10 mouse cellular contexts compared by ENCODE assay signal in the genomic region with DNA sequence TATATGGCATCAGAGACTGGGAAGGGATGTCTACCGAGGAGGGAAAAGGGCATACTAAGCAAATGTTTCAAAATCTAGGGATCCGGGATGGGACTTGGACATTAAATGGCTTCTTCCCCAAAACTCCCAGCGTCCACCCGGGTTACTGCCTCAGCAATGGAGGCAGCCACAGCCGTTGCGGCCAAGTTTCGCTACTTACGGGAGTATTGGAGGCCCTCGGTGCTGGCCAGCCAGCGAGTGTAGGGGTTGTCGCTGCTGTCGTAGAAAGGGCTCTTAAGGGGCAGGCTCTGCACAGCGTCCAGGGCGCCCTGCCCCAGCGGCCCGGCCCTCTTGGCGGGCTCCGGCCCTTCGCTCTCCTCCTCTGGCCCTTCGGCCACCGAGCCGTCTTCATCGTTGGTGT. TPM values are rescaled to one million over a fixed set of nuclear protein-coding genes. Genes with fewer than 3 reads are reported as not detected.
DNase-seq lines count a peak whose midpoint lies in the region; ATAC-seq and TF ChIP-seq lines count a peak whose summit lies in the region.
"Had no signal": no experiment of that assay in that cellular context is flagged by ENCODE, and none has a peak within 500 bp of the region (broad histone marks: within the 10 kb centered on the region; RNA-seq: fewer than 3 reads in every experiment).

No protein-coding gene starts in this region.

- H3K27ac ChIP-seq in heart, embryonic 10.5 days = no peak overlapping the region
- no peak overlapping the region for H3K27ac ChIP-seq in heart, postnatal 0 days (ENCODE audit: low read depth)
- H3K27ac ChIP-seq in midbrain, embryonic 14.5 days (replicated peaks; ENCODE audit: low read depth, low read length) = peak overlapping the region; percentile 46

- no peak overlapping the region for H3K9ac ChIP-seq in heart, postnatal 0 days (replicated peaks; ENCODE audit: low read depth, low read length)
- H3K9ac ChIP-seq in midbrain, embryonic 14.5 days (replicated peaks; ENCODE audit: low read length) = no peak overlapping the region; the same call in 1 of the 2 replicates

- peaks cover 33% of the 10 kb centered on the region for H3K4me1 ChIP-seq in heart, embryonic 10.5 days
- 0 out of 2 replicates have a peak, but pooled peaks cover 6% of the 10 kb centered on the region for H3K4me1 ChIP-seq in heart, postnatal 0 days (ENCODE audit: control insufficient read depth, insufficient read depth)
- H3K4me1 ChIP-seq in midbrain, embryonic 14.5 days (ENCODE audit: control insufficient read depth, insufficient read depth, low read length) = peaks cover 11% of the 10 kb centered on the region; the same call in 1 of the 2 replicates

- WGBS in heart, embryonic 10.5 days = 0% methylated on average over 23 of the region's 23 CpGs
- 0% methylated on average over 23 of the region's 23 CpGs for WGBS in heart, postnatal 0 days
- 1% methylated on average over 23 of the region's 23 CpGs for WGBS in midbrain, embryonic 14.5 days

- no peak for DNase-seq in heart, embryonic 10.5 days (ENCODE audit: low spot score)
- no peak for DNase-seq in heart, adult 18-20 months
- DNase-seq in ZHBTc4 (ENCODE audit: low read depth, low spot score) = peak; percentile 43
- DNase-seq in heart, postnatal 0 days (ENCODE audit: low spot score) = no peak
- peak; percentile 50 for DNase-seq in midbrain, embryonic 14.5 days
- no peak for DNase-seq in urinary bladder, postnatal 4 days (ENCODE audit: low spot score in 2 of 2)
- DNase-seq in urinary bladder, postnatal 10 days (ENCODE audit: low spot score) = no peak

- no peaks in the 10 kb centered on the region for H3K9me3 ChIP-seq in heart, embryonic 10.5 days
- no peaks in the 10 kb centered on the region for H3K9me3 ChIP-seq in heart, postnatal 0 days (replicated peaks; ENCODE audit: control insufficient read depth, low read length)
- no peaks in the 10 kb centered on the region for H3K9me3 ChIP-seq in midbrain, embryonic 14.5 days (ENCODE audit: control insufficient read depth, low read length)

- no peaks in the 10 kb centered on the region for H3K36me3 ChIP-seq in heart, embryonic 10.5 days
- H3K36me3 ChIP-seq in heart, postnatal 0 days (replicated peaks; ENCODE audit: control insufficient read depth, insufficient read depth, low read length) = no peaks in the 10 kb centered on the region
- no peaks in the 10 kb centered on the region for H3K36me3 ChIP-seq in midbrain, embryonic 14.5 days (ENCODE audit: control insufficient read depth, insufficient read depth, low read length)

- no peak for TF ChIP-seq EP300 in heart, postnatal 0 days (IDR thresholded peaks at IDR 0.05; ENCODE audit: low read depth)

- peak overlapping the region; percentile 50 for H3K4me2 ChIP-seq in heart, postnatal 0 days (ENCODE audit: low read depth, low read length)
- 0 out of 2 replicates have a peak overlapping the region, but pooled peaks have one; percentile 3 for H3K4me2 ChIP-seq in midbrain, embryonic 14.5 days (ENCODE audit: low read length)

- ATAC-seq in heart, postnatal 0 days (ENCODE audit: insufficient read depth, low read depth) = no peak
- ATAC-seq in midbrain, embryonic 14.5 days (ENCODE audit: low FRiP score, low TSS enrichment) = no peak
- ATAC-seq in cerebellum, adult (ENCODE audit: insufficient number of reproducible peaks, low FRiP score, low TSS enrichment) = no peak

- peak overlapping the region; percentile 46 for H3K4me3 ChIP-seq in heart, embryonic 10.5 days
- peak overlapping the region; percentile 38 for H3K4me3 ChIP-seq in heart, postnatal 0 days (ENCODE audit: low read depth, low read length)
- H3K4me3 ChIP-seq in midbrain, embryonic 14.5 days (replicated peaks; ENCODE audit: low read depth, low read length) = peak overlapping the region; percentile 12

- no peak for TF ChIP-seq CTCF in heart, postnatal 0 days (IDR thresholded peaks at IDR 0.05; ENCODE audit: low read depth)

- H3K27me3 ChIP-seq in heart, embryonic 10.5 days (ENCODE audit: insufficient read depth, poor library complexity, severe bottlenecking) = peaks cover 98% of the 10 kb centered on the region
- H3K27me3 ChIP-seq in heart, postnatal 0 days (ENCODE audit: control insufficient read depth, insufficient read depth, low read length) = peaks cover 98% of the 10 kb centered on the region
- H3K27me3 ChIP-seq in midbrain, embryonic 14.5 days (ENCODE audit: control insufficient read depth, insufficient read depth, low read length) = peaks cover 93% of the 10 kb centered on the region

RNA-seq across cellular contexts. Expression of a gene that starts 8.5 kb away (rescaled TPM):
- 0.08 TPM in 1 of 2 replicates, not detected in the other for polyA plus RNA-seq in heart, embryonic 10.5 days (2016; fragmentation: Nextera tagmentation; extraction: Ambion mirVana)
- not detected for total RNA-seq in heart, adult 18-20 months (2021)
- total RNA-seq in heart, postnatal 0 days (2014; rRNA removed; ENCODE audit: low replicate concordance) = not detected in 2 replicates
- polyA plus RNA-seq in heart, postnatal 0 days (2015; fragmentation: Nextera tagmentation; extraction: Ambion mirVana) = not detected in 2 replicates
- polyA plus RNA-seq in midbrain, embryonic 14.5 days (2014; fragmentation: Nextera tagmentation; extraction: Ambion mirVana) = 6.2 and 6.5 TPM in 2 replicates
- total RNA-seq: common myeloid progenitor, adult 5-6 weeks had no signal
- polyA plus RNA-seq: liver, embryonic 16.5 days had no signal

Comparison
In these comparisons a context has a peak if more than half of its experiments do, and no peak if none do; other contexts are left out.
1. DNase-seq: peak in ZHBTc4 (single experiment) and midbrain, embryonic 14.5 days (single experiment); none in heart, embryonic 10.5 days (single experiment), heart, adult 18-20 months (0 of 2), heart, postnatal 0 days (single experiment), urinary bladder, postnatal 4 days (0 of 2) and urinary bladder, postnatal 10 days (single experiment).
2. Peak in every context shown above with its lines, with median percentiles within 50 percentile points of each other: H3K4me3 ChIP-seq.